Mouse (Mus musculus) heart, adult 2 months (tissue): ENCODE measurements around the gene Olfr313.
"Not testable (repeated sequence)": the region's sequence is repeated elsewhere in the genome, so short reads cannot be mapped to it uniquely, and the experiment has no call there.

Source experiments
- EP300 ChIP-seq: fragments of 200-500 bp; IDR thresholded peaks from 2 replicates; pipeline ENCODE4 v1.6.1; 2011; ENCODE audit warnings: low read depth, low read length, control low read depth; ENCODE audit not compliant: insufficient read depth
- POLR2A ChIP-seq: fragments of 200-500 bp; IDR thresholded peaks from 2 replicates; pipeline ENCODE4 v1.6.1; 2011; ENCODE audit warnings: mild to moderate bottlenecking, low read depth, low read length, control low read depth; ENCODE audit not compliant: insufficient read depth

DNA sequence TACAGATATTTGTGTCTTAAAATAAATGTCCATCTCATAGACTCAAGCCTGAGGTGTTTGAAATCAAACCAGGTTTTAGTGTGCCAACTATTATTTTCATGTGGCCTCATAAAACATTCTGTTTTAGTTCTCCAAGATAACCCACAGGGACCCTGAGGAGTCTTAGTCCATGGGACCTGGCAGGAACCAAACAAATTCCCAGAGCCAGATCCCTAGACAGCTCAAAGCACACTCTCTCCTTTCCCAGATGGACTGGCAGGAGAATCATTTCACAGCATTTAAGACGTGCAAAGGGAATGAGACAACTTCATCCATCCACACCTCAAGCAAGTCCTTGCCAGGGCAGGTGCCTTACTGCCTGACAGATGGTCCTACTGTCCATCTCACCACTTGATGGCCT lies at the start of gene Olfr313:
- not testable (repeated sequence) for TF ChIP-seq EP300, POLR2A
